In the genomic region with DNA sequence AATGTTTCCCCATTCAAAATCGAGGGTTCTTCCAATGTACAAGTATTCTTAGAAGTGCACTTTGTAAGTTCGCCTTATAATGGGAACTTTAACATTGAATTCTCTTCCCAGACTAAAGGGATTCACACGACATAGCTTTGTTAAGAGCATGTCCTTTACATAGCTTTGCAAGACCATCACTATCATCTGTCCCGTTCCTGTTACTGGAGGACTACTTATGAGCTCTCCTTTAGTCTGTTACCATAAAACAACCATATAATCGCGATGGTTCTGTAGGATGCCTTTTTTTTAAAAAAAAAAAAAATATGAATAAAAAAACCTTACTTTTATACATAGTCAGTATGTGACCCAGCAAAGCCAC, we compare ENCODE assay signal across 8 mouse cellular contexts. TPM values are rescaled to one million over a fixed set of nuclear protein-coding genes. Genes with fewer than 3 reads are reported as not detected.
DNase-seq lines count a peak whose midpoint lies in the region; ATAC-seq and TF ChIP-seq lines count a peak whose summit lies in the region.

No protein-coding gene starts in this region.

- peak overlapping the region; percentile 99 for H3K4me3 ChIP-seq in kidney, embryonic 14.5 days (ENCODE audit: low read length)
- H3K4me3 ChIP-seq in cortical plate, adult 2 months (ENCODE audit: insufficient read depth, low read length) = peak overlapping the region; percentile 83
- H3K4me3 ChIP-seq in midbrain, embryonic 16.5 days (ENCODE audit: low read depth, low read length) = peak overlapping the region; percentile 79

- TF ChIP-seq POLR2A in cortical plate, adult 2 months (IDR thresholded peaks at IDR 0.05; ENCODE audit: extremely low read depth, insufficient read depth, low read length) = no peak

- H3K9me3 ChIP-seq in kidney, embryonic 14.5 days (ENCODE audit: control insufficient read depth, low read length) = no peaks in the 10 kb centered on the region
- H3K9me3 ChIP-seq in midbrain, embryonic 16.5 days (replicated peaks; ENCODE audit: control insufficient read depth, low read length, poor library complexity, severe bottlenecking) = no peaks in the 10 kb centered on the region

- ATAC-seq in kidney, embryonic 14.5 days (ENCODE audit: low FRiP score, low TSS enrichment) = peak; percentile 7; the same call in 1 of the 2 replicates
- ATAC-seq in inflammation-experienced regulatory T-cells, adult 6 months = peak; percentile 2
- peak; percentile 70 for ATAC-seq in midbrain, embryonic 16.5 days

- H3K4me1 ChIP-seq in kidney, embryonic 14.5 days (ENCODE audit: control insufficient read depth, insufficient read depth, low read length) = peaks cover 11% of the 10 kb centered on the region
- H3K4me1 ChIP-seq in cortical plate, adult 2 months (ENCODE audit: control insufficient read depth, insufficient read depth, low read length) = peaks cover 7% of the 10 kb centered on the region
- H3K4me1 ChIP-seq in midbrain, embryonic 16.5 days (ENCODE audit: control insufficient read depth, insufficient read depth, low read length) = peaks cover 12% of the 10 kb centered on the region

- peak overlapping the region; percentile 87 for H3K4me2 ChIP-seq in kidney, embryonic 14.5 days (replicated peaks; ENCODE audit: low read depth, low read length)
- H3K4me2 ChIP-seq in midbrain, embryonic 16.5 days (ENCODE audit: low read length) = peak overlapping the region; percentile 62

- H3K27me3 ChIP-seq in kidney, embryonic 14.5 days (ENCODE audit: control insufficient read depth, insufficient read depth, low read length) = no peaks in the 10 kb centered on the region
- no peaks in the 10 kb centered on the region for H3K27me3 ChIP-seq in midbrain, embryonic 16.5 days (ENCODE audit: control insufficient read depth, insufficient read depth, low read depth, low read length)

- 25% methylated on average over 6 of the region's 6 CpGs for WGBS in kidney, embryonic 14.5 days
- WGBS in midbrain, embryonic 16.5 days = 23% methylated on average over 6 of the region's 6 CpGs

- H3K36me3 ChIP-seq in kidney, embryonic 14.5 days (ENCODE audit: control insufficient read depth, insufficient read depth, low read length) = peaks cover 6% of the 10 kb centered on the region
- peaks cover 2% of the 10 kb centered on the region for H3K36me3 ChIP-seq in midbrain, embryonic 16.5 days (ENCODE audit: control insufficient read depth, insufficient read depth, low read length)

- peak overlapping the region; percentile 95; the same call in 1 of the 2 replicates for H3K9ac ChIP-seq in kidney, embryonic 14.5 days (ENCODE audit: low read depth, low read length)
- H3K9ac ChIP-seq in midbrain, embryonic 16.5 days (ENCODE audit: low read depth, low read length) = peak overlapping the region; percentile 59

- peak overlapping the region; percentile 63; the same call in 1 of the 2 replicates for H3K27ac ChIP-seq in kidney, embryonic 14.5 days (ENCODE audit: low read depth, low read length)
- no peak overlapping the region for H3K27ac ChIP-seq in cortical plate, adult 2 months (ENCODE audit: insufficient read depth, low read length)
- H3K27ac ChIP-seq in midbrain, embryonic 16.5 days (ENCODE audit: low read length) = peak overlapping the region; percentile 81

- no peak for TF ChIP-seq CTCF in cortical plate, adult 2 months (IDR thresholded peaks at IDR 0.05; ENCODE audit: extremely low read depth, insufficient read depth, low read length)

- no peak for DNase-seq in kidney, adult 8-10 months
- no peak for DNase-seq in cerebellum, adult 9-10 months
- no peak for DNase-seq in right cerebral cortex, postnatal 25 days
- no peak for DNase-seq in spleen, adult 12 weeks (ENCODE audit: low spot score)

RNA-seq across cellular contexts. Expression of gene Aggf1, which starts 0.4 kb away (rescaled TPM):
- polyA plus RNA-seq in kidney, embryonic 14.5 days (2014; fragmentation: Nextera tagmentation; extraction: Ambion mirVana) = 33.4 and 40.2 TPM in 2 replicates
- 36.5 and 39.4 TPM in 2 replicates for polyA plus RNA-seq in cortical plate, adult 2 months (2012; rRNA removed)
- 10 to 100 TPM; 11.3 to 13.2 (median 11.9) TPM for polyA plus RNA-seq in inflammation-experienced regulatory T-cells, adult 6 months (2017; shearing (Covaris generic))
- 35.0 and 37.7 TPM in 2 replicates for polyA plus RNA-seq in midbrain, embryonic 16.5 days (2015; fragmentation: Nextera tagmentation; extraction: Ambion mirVana)

RNA-seq across cellular contexts. Expression of gene Zbed3, which starts 52.1 kb away (rescaled TPM):
- polyA plus RNA-seq in kidney, embryonic 14.5 days (2014; fragmentation: Nextera tagmentation; extraction: Ambion mirVana) = 73.0 and 90.4 TPM in 2 replicates
- 19.5 and 19.8 TPM in 2 replicates for polyA plus RNA-seq in cortical plate, adult 2 months (2012; rRNA removed)
- polyA plus RNA-seq in inflammation-experienced regulatory T-cells, adult 6 months (2017; shearing (Covaris generic)) = 1 to 10 TPM; 1.2 to 3.7 (median 2.5) TPM
- 30.2 and 35.5 TPM in 2 replicates for polyA plus RNA-seq in midbrain, embryonic 16.5 days (2015; fragmentation: Nextera tagmentation; extraction: Ambion mirVana)

Comparison
In these comparisons a context has a peak if more than half of its experiments do, and no peak if none do; other contexts are left out.
1. ATAC-seq: peak in every context shown above with its lines; median percentile 70 in midbrain, embryonic 16.5 days; 7 in kidney, embryonic 14.5 days; 2 in inflammation-experienced regulatory T-cells, adult 6 months.